Mouse (Mus musculus) MEL (cell line): ENCODE data around the gene Apbb2. TPM values are rescaled to one million over a fixed set of nuclear protein-coding genes. Genes with fewer than 3 reads are reported as not detected.

Experiments
- DNase-seq: peaks from one replicate; pipeline ENCODE4 v3.0.0; 2011; ENCODE audit warnings: low read depth, low spot score
- H3K27ac ChIP-seq: 2 replicates; pipeline ENCODE4 v1.5.1; 2012; ENCODE audit warnings: low read depth, mild to moderate bottlenecking, control low read depth, low read length, moderate library complexity; ENCODE audit not compliant: control insufficient read depth
- H3K27me3 ChIP-seq, 2 experiments: fragments of 150-350 bp in 1 of 2; sonication (generic) in 1 of 2; 2 replicates each; pipeline ENCODE4 v1.6.1; 2012; ENCODE audit warnings: low read length in 2 of 2, mild to moderate bottlenecking in 2 of 2, improper control_type of control experiment in 1 of 2, moderate library complexity in 1 of 2; ENCODE audit not compliant: insufficient read depth in 2 of 2, control insufficient read depth in 1 of 2
- H3K36me3 ChIP-seq, 2 experiments: 2 replicates each; pipeline ENCODE4 v1.6.1; 2012 to 2014; ENCODE audit warnings: low read length in 2 of 2, improper control_type of control experiment in 1 of 2, inconsistent platforms in 1 of 2, mild to moderate bottlenecking in 1 of 2; ENCODE audit not compliant: insufficient read depth in 2 of 2, control insufficient read depth in 1 of 2
- H3K4me1 ChIP-seq, 2 experiments: fragments of 150-350 bp in 1 of 2; sonication (generic) in 1 of 2; 2 replicates each; pipeline ENCODE4 v1.6.1; 2012; ENCODE audit warnings: low read length in 2 of 2, improper control_type of control experiment in 1 of 2, mild to moderate bottlenecking in 1 of 2; ENCODE audit not compliant: insufficient read depth in 2 of 2, control insufficient read depth in 1 of 2
- H3K4me3 ChIP-seq, 2 experiments: fragments of 150-350 bp in 1 of 2; sonication (generic) in 1 of 2; 2 replicates each; pipeline ENCODE4 v1.5.1; 2012; ENCODE audit warnings: low read depth in 2 of 2, low read length in 2 of 2, mild to moderate bottlenecking in 2 of 2, moderate library complexity in 2 of 2, control low read depth in 1 of 2, improper control_type of control experiment in 1 of 2; ENCODE audit not compliant: control insufficient read depth in 1 of 2, insufficient read depth in 1 of 2
- H3K79me2 ChIP-seq: 2 replicates; pipeline ENCODE4 v1.6.1; 2012; ENCODE audit warnings: mild to moderate bottlenecking, low read length, moderate library complexity; ENCODE audit not compliant: control insufficient read depth, poor library complexity, insufficient read depth
- H3K9ac ChIP-seq: 2 replicates; pipeline ENCODE4 v1.6.1; 2012; ENCODE audit warnings: low read depth, mild to moderate bottlenecking, control low read depth, low read length, moderate library complexity; ENCODE audit not compliant: control insufficient read depth, poor library complexity, severe bottlenecking
- H3K9me3 ChIP-seq: fragments of 150-350 bp; sonication (generic); replicated peaks from 2 replicates; pipeline ENCODE4 v1.6.1; 2012; ENCODE audit warnings: mild to moderate bottlenecking, low read length, improper control_type of control experiment, moderate library complexity; ENCODE audit not compliant: insufficient read depth
- CHD2 ChIP-seq: IDR thresholded peaks from 2 replicates; pipeline ENCODE4 v1.6.1; 2011; ENCODE audit warnings: low read length, improper control_type of control experiment
- E2F4 ChIP-seq: IDR thresholded peaks from 2 replicates; pipeline ENCODE4 v1.6.1; 2011; ENCODE audit warnings: low read depth, low read length, improper control_type of control experiment, borderline replicate concordance
- GABPA ChIP-seq: IDR thresholded peaks from 2 replicates; pipeline ENCODE4 v1.6.1; 2012; ENCODE audit warnings: low read depth, mild to moderate bottlenecking, inconsistent platforms, low read length, improper control_type of control experiment, moderate library complexity
- HCFC1 ChIP-seq: IDR thresholded peaks from 2 replicates; pipeline ENCODE4 v1.6.1; 2012; ENCODE audit warnings: low read depth, mild to moderate bottlenecking, inconsistent platforms, low read length, improper control_type of control experiment, moderate library complexity
- JUND ChIP-seq: IDR thresholded peaks from 2 replicates; pipeline ENCODE4 v1.6.1; 2011; ENCODE audit warnings: low read depth, mild to moderate bottlenecking, improper control_type of control experiment, low read length
- MAFK ChIP-seq: IDR thresholded peaks from 2 replicates; pipeline ENCODE4 v1.6.1; 2011; ENCODE audit warnings: low read depth, mild to moderate bottlenecking, low read length, improper control_type of control experiment, borderline replicate concordance
- MAX ChIP-seq: IDR thresholded peaks from 2 replicates; pipeline ENCODE4 v1.6.1; 2011; ENCODE audit warnings: low read length, improper control_type of control experiment
- MAZ ChIP-seq: IDR thresholded peaks from 2 replicates; pipeline ENCODE4 v1.6.1; 2012; ENCODE audit warnings: low read depth, mild to moderate bottlenecking, inconsistent platforms, low read length, improper control_type of control experiment
- MYB ChIP-seq: IDR thresholded peaks from 2 replicates; pipeline ENCODE4 v1.6.1; 2011; ENCODE audit warnings: mild to moderate bottlenecking, low read depth, low read length, improper control_type of control experiment
- NRF1 ChIP-seq: IDR thresholded peaks from 2 replicates; pipeline ENCODE4 v1.6.1; 2014; ENCODE audit warnings: low read depth, mild to moderate bottlenecking, inconsistent platforms, low read length, improper control_type of control experiment, moderate library complexity; ENCODE audit not compliant: poor library complexity, insufficient read depth, severe bottlenecking
- POLR2AphosphoS5 ChIP-seq: IDR thresholded peaks from 2 replicates; pipeline ENCODE4 v1.6.1; 2012; ENCODE audit warnings: low read depth, borderline replicate concordance, mild to moderate bottlenecking, inconsistent platforms, low read length, moderate library complexity, mixed read lengths
- RAD21 ChIP-seq: IDR thresholded peaks from 2 replicates; pipeline ENCODE4 v1.6.1; 2011; ENCODE audit warnings: mild to moderate bottlenecking, low read depth, low read length, improper control_type of control experiment
- SMC3 ChIP-seq: IDR thresholded peaks from 2 replicates; pipeline ENCODE4 v1.6.1; 2011; ENCODE audit warnings: low read depth, low read length, improper control_type of control experiment
- polyA plus RNA-seq, 2 experiments: library from polyadenylated mRNA; stranded (reverse) in 1 of 2; unstranded in 1 of 2; fragments of >175 nt in 1 of 2; fragments of >200 nt in 1 of 2; gene quantifications; 2 replicates each; pipeline versions ENCODE4 v1.2.1 to v1.2.4; 2012; ENCODE audit warnings: low replicate concordance in 2 of 2, low read depth in 1 of 2; ENCODE audit not compliant: insufficient read length in 2 of 2, insufficient read depth in 1 of 2, missing spikeins in 1 of 2
- total RNA-seq: library from RNA; depleted of rRNA; stranded (reverse); fragments of 300-350 nt; gene quantifications from 2 replicates; pipeline ENCODE4 v1.2.3, GENCODE M21; 2012

The Apbb2 gene
- total and polyA plus RNA-seq, 3 experiments: not detected

- Histone ChIP-seq H3K27ac (no peak overlapping the region), H3K9me3 (no peaks in the 10 kb centered on the region), H3K4me1 (no peaks in the 10 kb centered on the region), H3K27me3 (no peaks in the 10 kb centered on the region), H3K4me3 (no peak overlapping the region), H3K79me2 (no peaks in the 10 kb centered on the region), H3K36me3 (no peaks in the 10 kb centered on the region), H3K9ac (no peak overlapping the region)
- TF ChIP-seq GABPA: no peak
- TF ChIP-seq MAFK: no peak
- TF ChIP-seq MAZ: no peak
- no peak for DNase-seq
Measured at GRCm38 (mm10) chr5:66302873-66303272, 315.7 kb downstream of the Apbb2 start.

- TF ChIP-seq CHD2 (no peak), MYB (no peak), E2F4 (no peak), MAX (no peak), RAD21 (no peak), HCFC1 (no peak)
- no peaks in the 10 kb centered on the region for H3K4me1 ChIP-seq
- H3K9ac ChIP-seq: no peak overlapping the region
- H3K79me2 ChIP-seq: no peaks in the 10 kb centered on the region
- no peak overlapping the region for H3K4me3 ChIP-seq
- H3K36me3 ChIP-seq: no peaks in the 10 kb centered on the region
- H3K27ac ChIP-seq: no peak overlapping the region
- no peaks in the 10 kb centered on the region for H3K27me3 ChIP-seq
- no peak for DNase-seq
- H3K9me3 ChIP-seq: no peaks in the 10 kb centered on the region
Measured at GRCm38 (mm10) chr5:66302085-66302815, 316.3 kb downstream of the Apbb2 start.

- H3K4me1 ChIP-seq: no peaks in the 10 kb centered on the region
- no peak for DNase-seq
- H3K9ac ChIP-seq: no peak overlapping the region
- H3K27me3 ChIP-seq: no peaks in the 10 kb centered on the region
- no peaks in the 10 kb centered on the region for H3K79me2 ChIP-seq
- H3K4me3 ChIP-seq: no peak overlapping the region
- H3K9me3 ChIP-seq: no peaks in the 10 kb centered on the region
- no peaks in the 10 kb centered on the region for H3K36me3 ChIP-seq
- no peak overlapping the region for H3K27ac ChIP-seq
- TF ChIP-seq GABPA (no peak), RAD21 (no peak), JUND (no peak), POLR2AphosphoS5 (no peak), NRF1 (no peak), SMC3 (no peak)
Measured at GRCm38 (mm10) chr5:66300576-66300975, 318.0 kb downstream of the Apbb2 start.
